Mouse (Mus musculus) MEL (cell line): Measurements from ENCODE around the gene Cpne2.

Source experiments
- BHLHE40 ChIP-seq: IDR thresholded peaks from 2 replicates; pipeline ENCODE4 v1.6.1; 2012; ENCODE audit warnings: low read depth, mild to moderate bottlenecking, inconsistent platforms, low read length, improper control_type of control experiment, borderline replicate concordance
- CHD1 ChIP-seq: IDR thresholded peaks from 2 replicates; pipeline ENCODE4 v1.6.1; 2012; ENCODE audit warnings: low read depth, mild to moderate bottlenecking, inconsistent platforms, low read length, improper control_type of control experiment
- CTCF ChIP-seq, 3 experiments: IDR thresholded peaks in 2 of 3; conservative IDR thresholded peaks in 1 of 3; 2 replicates each; pipeline ENCODE4 v1.5.1; 2011 to 2012; ENCODE audit warnings: low read length in 3 of 3, low read depth in 2 of 3, mild to moderate bottlenecking in 2 of 3, improper control_type of control experiment in 1 of 3, inconsistent platforms in 1 of 3, mixed read lengths in 1 of 3, moderate library complexity in 1 of 3; ENCODE audit not compliant: control insufficient read depth in 1 of 3, insufficient read depth in 1 of 3, poor library complexity in 1 of 3, severe bottlenecking in 1 of 3
- EP300 ChIP-seq, 2 experiments: IDR thresholded peaks; 2 replicates each; pipeline ENCODE4 v1.6.1; 2011; ENCODE audit warnings: improper control_type of control experiment in 2 of 2, low read length in 2 of 2, low read depth in 1 of 2, mild to moderate bottlenecking in 1 of 2
- JUND ChIP-seq: IDR thresholded peaks from 2 replicates; pipeline ENCODE4 v1.6.1; 2011; ENCODE audit warnings: low read depth, mild to moderate bottlenecking, improper control_type of control experiment, low read length
- MAFK ChIP-seq: IDR thresholded peaks from 2 replicates; pipeline ENCODE4 v1.6.1; 2011; ENCODE audit warnings: low read depth, mild to moderate bottlenecking, low read length, improper control_type of control experiment, borderline replicate concordance
- POLR2A ChIP-seq, 2 experiments: IDR thresholded peaks; 2 replicates each; pipeline ENCODE4 v1.6.1; 2011 to 2012; ENCODE audit warnings: low read length in 2 of 2, mild to moderate bottlenecking in 2 of 2, control low read depth in 1 of 2, improper control_type of control experiment in 1 of 2, low read depth in 1 of 2, moderate library complexity in 1 of 2; ENCODE audit not compliant: control insufficient read depth in 1 of 2, insufficient read depth in 1 of 2, poor library complexity in 1 of 2
- POLR2AphosphoS2 ChIP-seq: IDR thresholded peaks from 2 replicates; pipeline ENCODE4 v1.6.1; 2011; ENCODE audit warnings: low read length, improper control_type of control experiment
- TAL1 ChIP-seq: IDR thresholded peaks from 2 replicates; pipeline ENCODE4 v1.6.1; 2012; ENCODE audit warnings: mild to moderate bottlenecking, inconsistent platforms, low read length, moderate library complexity, mixed read lengths
- USF1 ChIP-seq: IDR thresholded peaks from 2 replicates; pipeline ENCODE4 v1.6.1; 2014; ENCODE audit warnings: low read depth, mild to moderate bottlenecking, inconsistent platforms, low read length, improper control_type of control experiment, moderate library complexity
- ZC3H11A ChIP-seq: IDR thresholded peaks from 2 replicates; pipeline ENCODE4 v1.6.1; 2012; ENCODE audit warnings: low read depth, mild to moderate bottlenecking, inconsistent platforms, low read length, improper control_type of control experiment

GRCm38 (mm10) chr8:94522482-94522881 lies 10.3 kb upstream of the Cpne2 start:
- TF ChIP-seq CTCF (IDR thresholded peaks at IDR 0.05 in 2 of 3, conservative IDR thresholded peaks at IDR 0.05 in 1 of 3; ENCODE audit: control insufficient read depth in 1 of 3, insufficient read depth in 1 of 3, low read depth in 2 of 3, low read length in 3 of 3, poor library complexity in 1 of 3, severe bottlenecking in 1 of 3) (no peak), POLR2A (IDR thresholded peaks at IDR 0.05; ENCODE audit: control insufficient read depth in 1 of 2, insufficient read depth in 1 of 2, low read depth in 1 of 2, low read length in 2 of 2, poor library complexity in 1 of 2) (no peak), TAL1 (no peak), USF1 (no peak), BHLHE40 (no peak), JUND (no peak), EP300 (IDR thresholded peaks at IDR 0.05; ENCODE audit: low read depth in 1 of 2, low read length in 2 of 2) (no peak), MAFK (no peak), POLR2AphosphoS2 (no peak), ZC3H11A (no peak), CHD1 (no peak)
